Mouse (Mus musculus) stomach, postnatal 0 days (tissue): ENCODE measurements around the gene Dctn2. TPM values are rescaled to one million over a fixed set of nuclear protein-coding genes. Genes with fewer than 3 reads are reported as not detected.

Experiments
- ATAC-seq: fragments of 200-750 bp; cut with Nextera tagmentation; 2 replicates; pipeline ENCODE4 v1.8.0; 2017; ENCODE audit not compliant: low FRiP score, low TSS enrichment
- DNase-seq: peaks from one replicate; pipeline ENCODE4 v3.0.0-alpha.2; 2016; ENCODE audit warnings: low spot score
- H3K27ac ChIP-seq: fragments of 300-500 bp; sonication (generic); replicated peaks from 2 replicates; pipeline ENCODE4 v1.5.1; 2014; ENCODE audit warnings: mild to moderate bottlenecking, control low read depth
- H3K27me3 ChIP-seq: fragments of 300-500 bp; sonication (generic); 2 replicates; pipeline ENCODE4 v1.6.1; 2014; ENCODE audit warnings: low read length; ENCODE audit not compliant: control insufficient read depth, insufficient read depth
- H3K36me3 ChIP-seq: fragments of 300-500 bp; sonication (generic); 2 replicates; pipeline ENCODE4 v1.6.1; 2014; ENCODE audit warnings: low read length, mixed read lengths; ENCODE audit not compliant: control insufficient read depth, insufficient read depth
- H3K4me1 ChIP-seq: fragments of 300-500 bp; sonication (generic); replicated peaks from 2 replicates; pipeline ENCODE4 v1.6.1; 2014; ENCODE audit warnings: antibody characterized with exemption; ENCODE audit not compliant: control insufficient read depth, insufficient read depth
- H3K4me2 ChIP-seq: fragments of 300-500 bp; sonication (generic); replicated peaks from 2 replicates; pipeline ENCODE4 v1.6.1; 2014; ENCODE audit warnings: low read depth, mild to moderate bottlenecking, control low read depth, moderate library complexity
- H3K4me3 ChIP-seq: fragments of 300-500 bp; sonication (generic); 2 replicates; pipeline ENCODE4 v1.5.1; 2014; ENCODE audit warnings: low read depth, low read length, control low read depth
- H3K9ac ChIP-seq: fragments of 300-500 bp; sonication (generic); 2 replicates; pipeline ENCODE4 v1.6.1; 2014; ENCODE audit warnings: mild to moderate bottlenecking, low read length, control low read depth, mixed read lengths
- H3K9me3 ChIP-seq: fragments of 300-500 bp; sonication (generic); 2 replicates; pipeline ENCODE4 v1.6.1; 2016; ENCODE audit warnings: low read length; ENCODE audit not compliant: control insufficient read depth
- CTCF ChIP-seq: IDR thresholded peaks from 2 replicates; pipeline ENCODE4 v1.5.1; 2016; ENCODE audit warnings: antibody characterized with exemption, low read depth, mild to moderate bottlenecking, moderate library complexity
- EP300 ChIP-seq: optimal IDR thresholded peaks from 2 replicates; pipeline ENCODE3; 2016; ENCODE audit warnings: antibody characterized with exemption
- WGBS: fragments of 180-500 bp; shearing (Covaris S2); extraction: QIAGEN DNeasy Blood & Tissue Kit; methylation state at CpG from one replicate; pipeline ENCODE4 v1.1.7; 2014; 5-methylcytosine and 5-hydroxymethylcytosine counted together
- polyA plus RNA-seq: library from polyadenylated mRNA; unstranded; fragments of >200 nt; fragmentation: Nextera tagmentation; extraction: Ambion mirVana; gene quantifications from 2 replicates; pipeline ENCODE4 v1.2.1, GENCODE M21; 2015

Gene Dctn2
- polyA plus RNA-seq, 1 experiment from 2014 or later: 134 TPM

GRCm38 (mm10) chr10:127288328-127288799 is 22.2 kb downstream of the Dctn2 start:
- Histone ChIP-seq H3K4me3 (peak overlapping the region; percentile 67), H3K9ac (peak overlapping the region; percentile 79), H3K4me2 (peak overlapping the region; percentile 79), H3K27ac (peak overlapping the region; percentile 99), H3K36me3 (peaks cover 30% of the 10 kb centered on the region), H3K4me1 (peaks cover 11% of the 10 kb centered on the region), H3K9me3 (no peaks in the 10 kb centered on the region), H3K27me3 (no peaks in the 10 kb centered on the region)
- DNase-seq (no peak), ATAC-seq (peak; percentile 8)
- no peak for TF ChIP-seq EP300
- TF ChIP-seq CTCF: no peak
- WGBS: under 1% methylated on average over 16 of the region's 28 CpGs

DNA sequence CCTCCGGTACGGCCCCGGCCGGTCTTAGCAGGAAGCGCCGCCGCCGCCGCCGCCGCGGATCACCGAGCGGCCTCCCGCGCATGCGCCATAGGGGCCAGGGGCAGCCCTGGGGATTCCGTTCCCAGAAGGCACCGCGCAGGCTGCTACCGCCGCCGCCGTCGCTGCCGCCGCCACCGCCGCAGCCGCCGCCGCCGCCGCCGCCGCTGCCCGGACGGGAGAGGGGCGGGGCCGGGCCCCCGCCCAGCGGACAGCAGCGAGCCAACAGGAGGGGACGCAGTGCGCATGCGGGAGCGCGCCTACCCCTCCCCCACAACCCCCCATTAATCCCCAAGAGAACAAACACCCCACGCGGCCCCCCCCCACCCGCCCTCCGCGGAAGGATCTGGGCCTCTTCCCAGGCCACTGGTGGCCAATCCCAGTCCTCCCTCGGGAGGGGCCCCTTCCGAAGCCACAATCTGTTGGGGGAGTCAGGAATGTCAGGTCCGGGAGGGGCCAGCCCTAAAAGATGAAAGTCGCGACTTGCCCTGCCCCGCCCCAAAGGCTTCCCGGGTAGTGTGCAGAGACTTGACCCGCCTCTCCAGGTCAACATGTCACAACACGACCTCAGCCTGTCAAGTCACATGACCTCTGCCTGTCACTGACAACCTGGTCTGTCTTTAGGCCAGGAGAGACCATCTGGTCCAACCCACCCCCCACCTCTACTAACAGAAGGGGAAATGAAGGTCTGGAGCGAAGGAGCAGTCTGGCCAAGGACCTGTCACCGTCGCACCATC is 22.8 kb downstream of the Dctn2 start, which contains the start of gene Mbd6:
Gene Mbd6, minus strand, starts transcription at position 219 of the 773 bp plus-strand sequence.
- H3K9me3 ChIP-seq: no peaks in the 10 kb centered on the region
- TF ChIP-seq CTCF: no peak
- TF ChIP-seq EP300: peak; percentile 22
- H3K4me1 ChIP-seq: peaks cover 11% of the 10 kb centered on the region
- peaks cover 27% of the 10 kb centered on the region for H3K36me3 ChIP-seq
- H3K9ac ChIP-seq: peak within 1 kb of the TSS; percentile 79
- H3K27me3 ChIP-seq: no peaks in the 10 kb centered on the region
- under 1% methylated on average over 25 of the region's 65 CpGs for WGBS
- peak within 1 kb of the TSS; percentile 99 for H3K27ac ChIP-seq
- ATAC-seq: peak; percentile 46
- H3K4me2 ChIP-seq: peak within 1 kb of the TSS; percentile 79
- peak; percentile 96 for DNase-seq
- H3K4me3 ChIP-seq: peak within 1 kb of the TSS; percentile 67

DNA sequence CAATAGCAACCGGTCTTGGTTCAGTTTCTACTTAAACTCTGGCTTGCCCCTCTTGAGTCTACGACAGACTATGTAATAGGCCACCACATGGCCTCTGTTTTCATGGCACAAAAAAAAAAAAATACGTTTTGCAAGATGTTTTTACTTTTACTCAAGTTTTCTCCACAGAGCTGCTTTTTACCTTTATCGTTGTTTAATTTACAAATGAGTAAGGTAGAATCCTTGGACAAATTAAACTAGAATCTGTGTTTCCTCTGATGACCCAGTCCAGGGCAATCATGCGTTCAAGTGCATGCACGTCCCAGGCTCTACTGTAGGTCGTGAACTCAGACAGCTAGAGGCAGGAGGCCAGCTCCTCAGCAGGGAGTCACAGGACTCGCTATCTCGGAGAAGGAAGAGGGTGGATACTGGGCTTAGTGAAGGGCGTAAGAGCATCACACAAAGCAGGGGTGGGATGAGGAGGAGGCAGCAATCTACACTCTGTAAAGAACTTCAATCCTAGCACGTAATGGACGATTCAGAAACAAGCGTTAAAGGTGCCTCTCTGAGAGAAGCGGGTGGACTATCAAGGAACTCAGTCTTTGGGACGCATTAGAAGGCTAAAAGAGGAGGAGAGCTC is 23.5 kb downstream of the Dctn2 start:
- H3K9me3 ChIP-seq: no peaks in the 10 kb centered on the region
- WGBS: 1% methylated on average over 15 of the region's 15 CpGs
- H3K27me3 ChIP-seq: no peaks in the 10 kb centered on the region
- H3K36me3 ChIP-seq: peaks cover 27% of the 10 kb centered on the region
- H3K4me3 ChIP-seq: peak overlapping the region; percentile 67
- peak; percentile 62 for DNase-seq
- H3K27ac ChIP-seq: peak overlapping the region; percentile 99
- H3K4me1 ChIP-seq: peaks cover 11% of the 10 kb centered on the region
- peak overlapping the region; percentile 79 for H3K4me2 ChIP-seq
- no peak for TF ChIP-seq EP300
- no peak for TF ChIP-seq CTCF
- H3K9ac ChIP-seq: peak overlapping the region; percentile 79
- ATAC-seq: peak; percentile 19

GRCm38 (mm10) chr10:127290307-127290929 is 24.2 kb downstream of the Dctn2 start:
- Histone ChIP-seq H3K36me3 (peaks cover 29% of the 10 kb centered on the region), H3K4me1 (peaks cover 11% of the 10 kb centered on the region), H3K27ac (peak overlapping the region; percentile 99), H3K27me3 (no peaks in the 10 kb centered on the region), H3K9me3 (no peaks in the 10 kb centered on the region), H3K4me2 (peak overlapping the region; percentile 79), H3K4me3 (peak overlapping the region; percentile 67), H3K9ac (peak overlapping the region; percentile 76)
- DNase-seq (peak; percentile 100), ATAC-seq (peak; percentile 91)
- no peak for TF ChIP-seq EP300
- TF ChIP-seq CTCF: peak; percentile 53
- WGBS: under 1% methylated on average over 38 of the region's 47 CpGs

- peak; percentile 75 for DNase-seq
- Histone ChIP-seq H3K9me3 (no peaks in the 10 kb centered on the region), H3K4me2 (peak overlapping the region; percentile 79), H3K36me3 (peaks cover 27% of the 10 kb centered on the region), H3K9ac (peak overlapping the region; percentile 76), H3K27ac (peak overlapping the region; percentile 99), H3K4me3 (peak overlapping the region; percentile 67), H3K4me1 (peaks cover 11% of the 10 kb centered on the region), H3K27me3 (no peaks in the 10 kb centered on the region)
- under 1% methylated on average over 19 of the region's 19 CpGs for WGBS
- TF ChIP-seq EP300: no peak
- 0 out of 2 replicates have a peak, but pooled peaks have one; percentile 12 for TF ChIP-seq CTCF
- ATAC-seq: peak; percentile 22
These were observed 25.0 kb downstream of the Dctn2 start for GRCm38 (mm10) chr10:127290930-127291880.
